Mouse (Mus musculus) midbrain, embryonic 11.5 days (tissue): ENCODE results near the gene Gcnt2. TPM values are rescaled to one million over a fixed set of nuclear protein-coding genes. Genes with fewer than 3 reads are reported as not detected.
A peak's percentile ranks its signal among the peaks of the same experiment; 100 is the strongest.
"Not testable (repeated sequence)": the region's sequence is repeated elsewhere in the genome, so short reads cannot be mapped to it uniquely, and the experiment has no call there.

Experiments used
- ATAC-seq: fragments of 200-750 bp; cut with Nextera tagmentation; 2 replicates; pipeline ENCODE4 v1.8.0; 2017; ENCODE audit warnings: moderate TSS enrichment, moderate library complexity; ENCODE audit not compliant: low FRiP score
- DNase-seq: peaks from one replicate; pipeline ENCODE4 v3.0.0; 2015; ENCODE audit warnings: low spot score; ENCODE audit errors: missing footprints
- H3K27ac ChIP-seq: fragments of 300-500 bp; sonication (generic); 2 replicates; pipeline ENCODE4 v1.5.1; 2014; ENCODE audit warnings: low read depth, low read length
- H3K27me3 ChIP-seq: fragments of 300-500 bp; sonication (generic); 2 replicates; pipeline ENCODE4 v1.6.1; 2014; ENCODE audit warnings: mild to moderate bottlenecking, low read length, moderate library complexity, mixed read lengths; ENCODE audit not compliant: control insufficient read depth, insufficient read depth
- H3K36me3 ChIP-seq: fragments of 300-500 bp; sonication (generic); 2 replicates; pipeline ENCODE4 v1.6.1; 2014; ENCODE audit warnings: mild to moderate bottlenecking, low read length, moderate library complexity, mixed read lengths; ENCODE audit not compliant: control insufficient read depth, insufficient read depth
- H3K4me1 ChIP-seq: fragments of 300-500 bp; sonication (generic); 2 replicates; pipeline ENCODE4 v1.6.1; 2014; ENCODE audit warnings: low read length; ENCODE audit not compliant: control insufficient read depth, insufficient read depth
- H3K4me2 ChIP-seq: fragments of 300-500 bp; sonication (generic); 2 replicates; pipeline ENCODE4 v1.6.1; 2014; ENCODE audit warnings: mild to moderate bottlenecking, moderate library complexity
- H3K4me3 ChIP-seq: fragments of 300-500 bp; sonication (generic); 2 replicates; pipeline ENCODE4 v1.5.1; 2014; ENCODE audit warnings: low read depth, low read length
- H3K9ac ChIP-seq: fragments of 300-500 bp; sonication (generic); 2 replicates; pipeline ENCODE4 v1.6.1; 2014; ENCODE audit warnings: low read length
- H3K9me3 ChIP-seq: fragments of 300-500 bp; sonication (generic); 2 replicates; pipeline ENCODE4 v1.6.1; 2016; ENCODE audit warnings: low read length; ENCODE audit not compliant: control insufficient read depth
- WGBS: fragments of 180-500 bp; shearing (Covaris S2); extraction: QIAGEN DNeasy Blood & Tissue Kit; methylation state at CpG from one replicate; pipeline ENCODE4 v1.1.7; 2014; 5-methylcytosine and 5-hydroxymethylcytosine counted together
- polyA plus RNA-seq: library from polyadenylated mRNA; unstranded; fragments of >200 nt; fragmentation: Nextera tagmentation; extraction: Ambion mirVana; gene quantifications from 2 replicates; pipeline ENCODE4 v1.2.1, GENCODE M21; 2014

Gene Gcnt2
- polyA plus RNA-seq, 1 experiment from 2014 or later, result 4.0 TPM

- Histone ChIP-seq H3K4me1 (peaks cover 7% of the 10 kb centered on the region), H3K9me3 (no peaks in the 10 kb centered on the region), H3K9ac (no peak overlapping the region), H3K4me2 (no peak overlapping the region), H3K27ac (no peak overlapping the region), H3K4me3 (no peak overlapping the region), H3K36me3 (no peaks in the 10 kb centered on the region), H3K27me3 (no peaks in the 10 kb centered on the region; the same call in 1 of the 2 replicates)
- DNase-seq, result no peak
- no peak for ATAC-seq
- 93% methylated on average over 9 of the region's 9 CpGs for WGBS
Observed at GRCm38 (mm10) chr13:40883903-40884302, 24.3 kb downstream of the Gcnt2 start.

DNA sequence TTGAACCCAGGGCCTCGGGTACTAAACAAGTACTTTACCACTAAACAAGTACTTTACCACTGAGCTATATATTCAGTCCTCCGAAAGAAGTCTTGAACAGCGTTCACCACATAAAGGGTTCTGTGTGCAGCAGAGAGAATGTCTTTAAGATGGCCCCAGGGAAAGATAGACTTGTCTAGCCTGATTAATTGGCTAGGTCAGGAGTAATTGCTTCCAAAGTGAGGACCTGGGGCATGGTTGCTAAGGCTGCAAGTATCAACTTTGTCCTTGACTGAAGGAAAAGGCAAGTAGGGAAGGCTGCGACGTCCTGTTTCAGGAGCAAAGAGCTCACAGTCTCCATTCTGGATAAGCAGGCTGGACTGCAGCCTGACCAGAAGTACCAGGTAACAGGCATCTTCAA is 25.3 kb downstream of the Gcnt2 start:
- DNase-seq (no peak), ATAC-seq (no peak)
- Histone ChIP-seq H3K4me1 (peaks cover 7% of the 10 kb centered on the region), H3K9ac (no peak overlapping the region), H3K9me3 (no peaks in the 10 kb centered on the region), H3K36me3 (no peaks in the 10 kb centered on the region), H3K27me3 (no peaks in the 10 kb centered on the region; the same call in 1 of the 2 replicates), H3K4me2 (no peak overlapping the region), H3K27ac (no peak overlapping the region), H3K4me3 (no peak overlapping the region)
- 87% methylated on average over 5 of the region's 5 CpGs for WGBS

GRCm38 (mm10) chr13:40885935-40886642 is 26.5 kb downstream of the Gcnt2 start:
- ATAC-seq, result no peak
- H3K9ac ChIP-seq, result peak overlapping the region; percentile 65
- WGBS, result 42% methylated on average over 10 of the region's 10 CpGs

GRCm38 (mm10) chr13:40886643-40887381 is 27.3 kb downstream of the Gcnt2 start:
- Histone ChIP-seq H3K9me3 (no peaks in the 10 kb centered on the region), H3K36me3 (no peaks in the 10 kb centered on the region), H3K4me2 (peak overlapping the region; percentile 58), H3K27me3 (no peaks in the 10 kb centered on the region; the same call in 1 of the 2 replicates), H3K27ac (no peak overlapping the region; the same call in 1 of the 2 replicates), H3K9ac (peak overlapping the region; percentile 65), H3K4me1 (peaks cover 7% of the 10 kb centered on the region), H3K4me3 (peak overlapping the region; percentile 29)
- whole genome bisulfite sequencing, result under 1% methylated on average over 22 of the region's 22 CpGs
- DNase-seq, result peak; percentile 96
- ATAC-seq, result peak; percentile 61; the same call in 1 of the 2 replicates

More at GRCm38 (mm10) chr13:40885935-40886642, 26.5 kb downstream of the Gcnt2 start:
- Histone ChIP-seq H3K4me1 (peaks cover 7% of the 10 kb centered on the region), H3K4me2 (peak overlapping the region; percentile 58), H3K27ac (no peak overlapping the region), H3K4me3 (no peak overlapping the region), H3K9me3 (no peaks in the 10 kb centered on the region), H3K27me3 (no peaks in the 10 kb centered on the region; the same call in 1 of the 2 replicates), H3K36me3 (no peaks in the 10 kb centered on the region)
- DNase-seq, result peak; percentile 92

DNA sequence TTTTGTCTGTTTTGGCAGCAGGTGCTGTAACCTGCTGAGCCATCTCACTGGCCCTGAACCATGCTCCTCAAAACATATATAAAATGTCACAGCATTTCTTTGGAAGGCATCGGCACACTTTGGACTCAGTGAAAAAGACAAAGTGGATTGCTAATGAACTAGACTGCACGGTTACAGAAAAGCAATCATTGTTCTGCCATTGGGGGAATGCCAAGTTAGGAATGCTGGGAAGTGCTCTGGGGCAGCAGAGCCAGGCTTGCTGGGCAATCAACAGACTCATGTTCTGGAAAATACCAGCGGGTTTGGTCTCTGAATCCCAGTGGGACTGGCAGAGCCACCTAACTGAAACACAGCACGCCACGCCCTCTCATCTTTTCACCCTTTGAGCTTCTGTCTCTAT is 31.0 kb downstream of the Gcnt2 start:
- WGBS, result 90% methylated on average over 5 of the region's 5 CpGs
- no peak for DNase-seq
- H3K27ac ChIP-seq, result no peak overlapping the region

GRCm38 (mm10) chr13:40891369-40891768 is 31.8 kb downstream of the Gcnt2 start:
- not testable (repeated sequence) for DNase-seq, H3K36me3 ChIP-seq, H3K27me3 ChIP-seq, ATAC-seq, H3K4me1 ChIP-seq, H3K4me3 ChIP-seq, H3K4me2 ChIP-seq, H3K27ac ChIP-seq, H3K9me3 ChIP-seq, H3K9ac ChIP-seq
- 100% methylated on average over 1 of the region's 1 CpGs for WGBS

More for the DNA sequence above, 31.0 kb downstream of the Gcnt2 start:
- Histone ChIP-seq H3K9ac (no peak overlapping the region), H3K4me2 (no peak overlapping the region), H3K4me3 (no peak overlapping the region), H3K36me3 (no peaks in the 10 kb centered on the region), H3K27me3 (no peaks in the 10 kb centered on the region; the same call in 1 of the 2 replicates), H3K9me3 (no peaks in the 10 kb centered on the region), H3K4me1 (peaks cover 7% of the 10 kb centered on the region)
- ATAC-seq, result no peak

DNA sequence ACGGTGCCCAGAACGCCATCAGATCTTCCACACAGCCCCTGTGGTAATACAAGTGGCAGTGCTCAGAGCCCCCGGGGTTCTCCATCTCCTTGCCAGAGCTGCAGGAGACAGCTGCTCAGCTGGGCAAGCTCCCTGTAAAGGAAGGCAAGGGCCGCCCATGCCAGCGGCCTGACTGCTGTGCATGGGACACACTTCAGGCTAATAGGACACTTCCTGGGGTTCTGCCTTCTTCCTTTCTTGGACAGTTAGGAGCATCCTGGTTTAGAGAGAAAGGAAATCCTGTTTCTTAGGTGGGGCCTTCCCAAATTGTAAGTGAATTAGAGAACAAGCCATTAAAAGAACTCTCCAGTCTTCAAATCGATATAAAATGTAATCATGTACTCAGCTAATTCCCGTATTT is 32.5 kb downstream of the Gcnt2 start:
- WGBS, result 89% methylated on average over 7 of the region's 7 CpGs
- Histone ChIP-seq H3K9ac (no peak overlapping the region), H3K4me2 (no peak overlapping the region), H3K4me1 (peaks cover 3% of the 10 kb centered on the region), H3K9me3 (no peaks in the 10 kb centered on the region), H3K27me3 (no peaks in the 10 kb centered on the region; the same call in 1 of the 2 replicates), H3K36me3 (no peaks in the 10 kb centered on the region), H3K27ac (no peak overlapping the region), H3K4me3 (no peak overlapping the region)
- no peak for DNase-seq
- no peak for ATAC-seq

DNA sequence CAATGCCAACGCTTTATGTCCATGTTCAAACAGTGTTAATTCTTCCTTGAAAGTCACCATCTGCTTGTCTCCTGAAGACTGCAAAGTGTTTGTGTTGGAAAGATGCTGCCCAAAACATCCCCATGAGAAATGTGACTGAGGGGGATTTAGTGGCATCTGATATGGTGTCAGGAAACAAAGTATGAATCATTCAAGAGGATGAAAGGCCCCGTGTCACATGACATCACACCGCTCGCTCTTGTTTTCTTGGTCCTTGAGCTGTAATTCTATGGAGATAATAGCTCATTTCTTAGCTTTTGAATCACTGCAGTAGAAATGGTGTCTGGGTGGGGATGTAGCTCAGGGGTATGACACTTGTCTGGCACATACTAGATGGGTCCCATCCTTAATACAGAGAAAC is 33.0 kb downstream of the Gcnt2 start:
- Histone ChIP-seq H3K4me3 (no peak overlapping the region), H3K4me1 (no peaks in the 10 kb centered on the region; the same call in none of the 2 replicates), H3K27me3 (no peaks in the 10 kb centered on the region; the same call in 1 of the 2 replicates), H3K36me3 (no peaks in the 10 kb centered on the region), H3K27ac (no peak overlapping the region), H3K4me2 (no peak overlapping the region), H3K9me3 (no peaks in the 10 kb centered on the region), H3K9ac (no peak overlapping the region)
- ATAC-seq, result no peak
- WGBS, result 76% methylated on average over 4 of the region's 4 CpGs
- no peak for DNase-seq

GRCm38 (mm10) chr13:40893573-40893972 is 34.0 kb downstream of the Gcnt2 start:
- H3K9me3 ChIP-seq, result no peaks in the 10 kb centered on the region
- no peak overlapping the region for H3K4me3 ChIP-seq
- H3K4me2 ChIP-seq, result no peak overlapping the region
- ATAC-seq, result no peak
- H3K9ac ChIP-seq, result no peak overlapping the region
- no peak for DNase-seq
- H3K27ac ChIP-seq, result no peak overlapping the region
- WGBS, result 84% methylated on average over 3 of the region's 3 CpGs
- H3K4me1 ChIP-seq, result no peaks in the 10 kb centered on the region; the same call in 1 of the 2 replicates
- no peaks in the 10 kb centered on the region for H3K36me3 ChIP-seq
- no peaks in the 10 kb centered on the region for H3K27me3 ChIP-seq
